Mouse (Mus musculus) retina, postnatal 7 days (tissue): ENCODE results near the gene Cdyl.
A peak's percentile ranks its signal among the peaks of the same experiment; 100 is the strongest.

ENCODE experiments used
- DNase-seq: peaks from one replicate; pipeline ENCODE4 v3.0.0-alpha.2; 2012; ENCODE audit warnings: low read depth, low spot score

Cdyl gene

GRCm38 (mm10) chr13:35760372-35760771, 100.7 kb downstream of the Cdyl start:
- DNase-seq, result no peak

GRCm38 (mm10) chr13:35764559-35764958, 104.9 kb downstream of the Cdyl start:
- no peak for DNase-seq

DNA sequence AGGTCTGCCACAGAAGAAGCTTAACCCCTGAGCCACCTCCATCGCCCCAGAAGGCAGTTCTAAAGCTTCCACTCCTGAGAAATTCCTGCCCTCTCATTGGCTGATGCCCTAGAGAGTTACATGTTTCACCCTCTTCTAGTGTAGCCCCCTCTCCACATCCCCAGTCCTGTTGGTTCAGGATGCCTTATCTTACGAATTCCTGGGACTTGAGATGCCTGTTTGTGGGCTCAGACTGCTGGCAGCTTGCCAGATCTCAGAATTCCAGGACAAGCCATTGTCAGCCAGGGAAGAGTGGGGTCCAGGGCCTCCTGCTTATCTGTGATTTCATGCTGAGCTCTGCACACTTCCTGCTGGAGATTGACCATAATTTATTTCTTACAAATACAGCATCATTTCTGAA, 106.2 kb downstream of the Cdyl start:
- no peak for DNase-seq

DNA sequence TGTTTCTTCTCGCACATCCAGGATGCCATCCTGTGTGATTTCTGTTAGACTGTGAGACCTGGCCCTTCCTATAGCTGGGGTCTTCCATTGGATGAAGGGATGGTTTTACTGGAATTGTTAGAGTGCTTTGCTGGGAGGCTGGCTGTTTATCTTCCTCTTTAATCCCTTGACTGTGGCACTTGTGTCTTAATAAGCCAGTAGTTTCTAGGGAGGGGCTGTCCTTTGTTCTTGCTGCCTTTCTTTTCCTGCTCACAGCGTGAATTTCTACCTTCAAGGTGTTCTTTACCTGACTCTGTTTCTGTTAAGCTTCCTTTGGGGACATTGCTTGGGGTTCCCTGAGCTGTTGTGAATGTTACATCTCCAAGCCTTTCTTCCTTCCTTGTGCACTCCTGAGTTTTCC, 110.0 kb downstream of the Cdyl start:
- no peak for DNase-seq

- no peak for DNase-seq
Measured at GRCm38 (mm10) chr13:35770421-35770820, 110.8 kb downstream of the Cdyl start.

GRCm38 (mm10) chr13:35771968-35772382, 112.3 kb downstream of the Cdyl start:
- no peak for DNase-seq

DNA sequence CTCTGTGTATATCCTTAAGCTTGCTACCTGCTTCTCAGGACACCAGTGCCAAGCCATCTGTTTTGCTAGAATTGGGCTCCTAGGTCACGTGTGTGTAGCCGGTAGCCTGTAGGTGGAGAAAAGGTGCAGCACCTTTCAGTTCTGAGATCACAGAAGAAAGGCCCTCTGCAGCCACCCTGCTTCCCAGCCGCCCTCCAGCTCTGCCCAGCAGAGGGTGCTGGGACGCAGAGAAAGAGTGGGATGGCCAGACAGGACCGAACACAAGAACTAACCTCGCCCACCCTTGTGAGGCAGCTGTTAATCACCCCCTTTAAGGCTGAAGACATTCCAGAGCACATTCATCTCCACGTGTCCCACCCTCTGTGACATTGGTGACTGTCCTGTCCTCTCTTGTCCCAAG, 114.1 kb downstream of the Cdyl start:
- DNase-seq, result no peak

DNA sequence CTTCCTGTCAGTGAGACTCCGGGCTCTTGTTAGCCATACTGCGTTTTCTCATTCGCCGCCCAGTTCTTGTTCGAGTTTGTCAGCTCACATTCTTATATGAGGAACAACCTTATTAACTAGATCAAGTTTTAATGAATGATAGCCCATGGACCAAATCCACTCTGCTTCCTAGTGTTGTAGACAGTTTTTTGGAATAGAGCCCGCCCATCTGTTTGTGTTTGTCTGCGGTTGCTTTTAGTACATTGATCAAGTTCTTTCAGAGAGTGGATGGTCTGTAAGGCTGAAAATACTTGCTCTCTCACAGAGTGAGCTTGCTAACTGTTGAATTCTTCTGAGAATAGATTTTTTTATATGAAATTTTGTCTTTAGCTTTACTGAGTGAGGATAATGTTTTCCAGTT, 116.5 kb downstream of the Cdyl start:
- DNase-seq, result no peak

- DNase-seq, result no peak
Measured at GRCm38 (mm10) chr13:35780714-35781113, 121.1 kb downstream of the Cdyl start.

GRCm38 (mm10) chr13:35781755-35782154, 122.1 kb downstream of the Cdyl start:
- no peak for DNase-seq

- DNase-seq, result peak; percentile 34
Measured at GRCm38 (mm10) chr13:35782949-35783348, 123.3 kb downstream of the Cdyl start.

- no peak for DNase-seq
Measured at GRCm38 (mm10) chr13:35783576-35783975, 123.9 kb downstream of the Cdyl start.

GRCm38 (mm10) chr13:35784281-35784680, 124.6 kb downstream of the Cdyl start:
- DNase-seq, result no peak

GRCm38 (mm10) chr13:35785330-35785939, 125.8 kb downstream of the Cdyl start:
- DNase-seq, result no peak

DNA sequence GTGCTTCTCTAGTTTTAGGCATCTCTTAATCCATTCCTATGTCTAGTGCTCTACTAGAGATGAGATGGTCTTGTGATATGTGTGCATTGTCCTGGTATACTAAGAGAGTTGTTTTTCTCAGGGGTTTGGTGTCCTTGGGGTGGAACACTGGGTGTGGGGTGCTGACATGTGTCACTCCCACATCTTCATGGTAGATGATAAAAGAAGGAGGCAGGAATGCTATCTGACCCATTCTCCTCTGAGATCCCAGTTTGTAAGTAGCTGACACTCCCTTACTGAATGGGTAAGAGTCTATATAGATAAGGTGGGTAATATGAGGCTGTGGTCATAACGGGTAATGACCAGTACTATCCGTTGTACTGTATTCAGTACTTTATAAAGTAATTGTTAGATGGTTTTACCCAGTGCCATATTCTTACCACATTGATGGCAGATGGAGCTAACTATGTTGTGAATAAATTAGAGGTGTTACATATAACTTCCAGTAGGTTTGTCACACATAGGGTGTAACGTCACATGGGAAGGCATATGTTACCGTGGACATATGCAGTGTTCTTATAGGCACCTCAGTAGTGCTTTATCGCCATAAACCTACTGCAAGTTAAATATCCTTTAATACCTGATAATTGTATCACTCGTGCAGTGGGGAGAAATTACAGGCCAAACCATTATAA, 127.2 kb downstream of the Cdyl start:
- DNase-seq, result no peak

DNA sequence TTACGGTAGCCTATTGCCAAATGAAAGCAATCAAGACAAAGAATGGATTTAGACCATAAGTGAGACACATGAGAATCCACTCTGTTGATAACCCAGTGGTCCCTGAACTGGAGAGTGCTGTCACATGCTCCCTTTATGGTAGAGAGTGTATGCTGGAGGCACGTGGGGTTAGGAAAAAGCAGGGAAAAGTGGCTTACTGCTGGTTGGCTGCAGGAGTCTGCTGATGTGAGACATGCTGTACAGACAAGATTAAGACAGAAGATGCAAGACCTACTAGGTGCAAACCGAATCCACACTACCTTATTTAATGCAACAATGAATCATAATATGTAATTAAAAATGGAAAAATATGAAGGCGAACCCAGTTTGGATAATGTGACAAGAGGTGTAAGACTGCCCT, 129.9 kb downstream of the Cdyl start:
- no peak for DNase-seq

DNA sequence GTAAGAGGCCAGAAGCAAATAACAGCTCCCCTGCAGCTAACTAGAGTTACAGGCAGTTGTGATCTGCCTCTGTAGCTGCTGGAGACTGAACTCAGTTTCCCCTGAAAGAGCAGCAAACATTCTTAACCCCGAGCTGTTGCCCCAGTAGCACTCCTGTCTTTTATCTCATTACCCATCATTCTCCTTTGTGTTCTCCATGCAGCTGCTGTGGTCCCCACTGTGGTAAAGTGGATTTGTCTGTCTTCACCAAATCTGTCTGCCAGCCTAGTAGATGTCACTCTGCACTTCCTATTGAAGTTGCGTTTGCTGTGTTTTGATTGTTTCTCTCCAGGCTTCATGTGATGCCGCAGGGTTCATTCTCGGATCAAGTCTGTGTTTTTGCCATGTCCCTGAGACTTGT, 130.8 kb downstream of the Cdyl start:
- DNase-seq, result no peak

GRCm38 (mm10) chr13:35794309-35794708, 134.7 kb downstream of the Cdyl start:
- no peak for DNase-seq

DNA sequence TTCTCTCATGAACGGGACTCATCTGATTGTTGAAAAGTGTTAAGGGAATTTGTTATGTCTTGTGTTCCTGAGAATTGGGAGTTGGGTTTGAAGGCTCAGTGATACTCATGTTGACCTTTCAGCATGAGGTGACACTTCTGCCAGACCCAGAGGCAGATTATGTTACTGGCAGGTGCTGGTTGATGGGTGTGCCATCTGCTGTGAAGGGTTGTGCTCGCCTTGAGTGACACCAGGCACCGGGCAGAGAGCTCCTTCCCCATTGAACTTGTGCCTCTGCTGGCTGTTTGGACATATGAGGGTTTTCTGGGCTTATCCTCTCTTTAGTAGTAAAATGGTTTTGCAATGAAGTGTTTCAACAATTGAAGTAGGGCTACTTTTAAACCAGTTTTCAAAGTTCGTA, 135.1 kb downstream of the Cdyl start:
- no peak for DNase-seq

GRCm38 (mm10) chr13:35795887-35796286, 136.3 kb downstream of the Cdyl start:
- DNase-seq, result no peak

GRCm38 (mm10) chr13:35796352-35796751, 136.7 kb downstream of the Cdyl start:
- no peak for DNase-seq

DNA sequence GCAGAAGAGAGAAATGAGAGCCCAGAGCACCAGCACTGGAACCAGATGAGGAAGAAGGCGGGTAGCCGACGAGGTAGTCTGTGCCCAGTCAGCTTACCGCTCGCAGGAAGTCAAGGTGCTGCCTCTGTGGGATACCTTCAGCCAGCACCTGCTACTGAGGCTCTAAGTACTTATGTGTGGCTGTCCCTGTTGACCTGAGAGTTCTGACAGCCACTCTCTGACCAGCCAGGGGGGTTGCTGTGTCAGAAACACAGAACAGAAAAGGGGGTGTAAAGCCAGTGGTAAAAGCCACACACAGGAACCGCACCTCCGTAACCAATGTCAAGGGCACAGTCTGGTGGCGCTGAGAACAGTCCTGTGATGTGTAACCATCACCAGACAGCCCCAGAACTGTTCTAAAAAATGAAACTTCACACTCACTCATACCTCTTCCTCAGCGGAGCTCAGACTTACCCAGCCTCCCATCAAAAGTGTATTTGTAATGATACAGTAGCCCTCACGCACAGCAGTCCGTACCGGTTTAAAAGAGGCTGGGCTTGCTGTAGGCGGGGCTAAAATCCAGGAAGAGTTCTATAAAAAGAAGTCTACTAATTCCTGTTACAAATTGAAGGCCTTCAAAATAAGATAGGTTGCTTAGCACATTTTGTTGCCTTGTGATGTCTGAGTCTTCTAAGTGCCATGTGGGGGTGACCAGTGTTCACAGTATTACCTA, 138.3 kb downstream of the Cdyl start:
- DNase-seq, result no peak

DNA sequence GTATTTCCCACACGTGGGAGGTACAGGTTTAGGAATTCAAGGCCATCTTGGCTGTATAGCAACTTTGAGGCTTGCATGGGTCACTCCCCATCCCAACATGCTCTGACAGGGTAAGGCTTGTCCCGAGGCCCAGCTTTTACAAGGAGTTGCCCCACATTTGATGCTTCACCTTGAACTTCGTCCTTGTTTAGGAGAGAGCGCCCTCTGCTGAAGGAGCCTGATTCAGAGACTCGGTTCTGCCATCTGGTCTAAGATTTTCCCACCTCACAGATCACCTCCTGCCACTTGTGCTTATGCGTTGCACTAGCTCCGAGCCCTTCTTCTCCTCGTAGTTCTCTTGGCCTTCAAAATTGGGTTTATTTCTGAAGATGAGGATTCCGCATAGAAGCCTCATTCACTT, 139.0 kb downstream of the Cdyl start:
- no peak for DNase-seq
